In genomic region chr3:9400201-9400885, GRCm38 (mm10) we compare ENCODE assay signal across 9 mouse cellular contexts.
DNase-seq lines count a peak whose midpoint lies in the region; ATAC-seq and TF ChIP-seq lines count a peak whose summit lies in the region.
"Had no signal": no experiment of that assay in that cellular context is flagged by ENCODE, and none has a peak within 500 bp of the region (broad histone marks: within the 10 kb centered on the region; RNA-seq: fewer than 3 reads in every experiment).

No protein-coding gene starts in this region.

- ATAC-seq in kidney, embryonic 16.5 days (ENCODE audit: low FRiP score, low TSS enrichment): no peak
- ATAC-seq in cerebellum, adult (ENCODE audit: insufficient number of reproducible peaks, low FRiP score, low TSS enrichment): peak; percentile 33; the same call in 1 of the 2 replicates
- ATAC-seq in heart, embryonic 13.5 days (ENCODE audit: extremely low read depth, insufficient number of reproducible peaks, low FRiP score, low TSS enrichment): no peak

- no peaks in the 10 kb centered on the region for H3K9me3 ChIP-seq in kidney, embryonic 16.5 days (ENCODE audit: low read length)
- H3K9me3 ChIP-seq in ES-E14 (ENCODE audit: control insufficient read depth, insufficient read depth, low read depth, low read length): no peaks in the 10 kb centered on the region
- H3K9me3 ChIP-seq in heart, embryonic 13.5 days: peaks cover under 1% of the 10 kb centered on the region; the same call in 1 of the 2 replicates

- WGBS in kidney, embryonic 16.5 days: 52% methylated on average over 3 of the region's 3 CpGs
- 24% methylated on average over 3 of the region's 3 CpGs for WGBS in heart, embryonic 13.5 days

- no peaks in the 10 kb centered on the region for H3K27me3 ChIP-seq in kidney, embryonic 16.5 days (ENCODE audit: insufficient read depth, low read length)
- no peaks in the 10 kb centered on the region for H3K27me3 ChIP-seq in heart, embryonic 13.5 days (replicated peaks)
- no peaks in the 10 kb centered on the region; the same call in 1 of the 2 replicates for H3K27me3 ChIP-seq in splenic B cell, adult 2 months (ENCODE audit: control insufficient read depth, insufficient read depth, low read length, poor library complexity, severe bottlenecking)

- no peaks in the 10 kb centered on the region for H3K36me3 ChIP-seq in kidney, embryonic 16.5 days (ENCODE audit: insufficient read depth, low read length)
- H3K36me3 ChIP-seq in ES-E14 (ENCODE audit: control insufficient read depth, insufficient read depth, low read length, poor library complexity, severe bottlenecking): no peaks in the 10 kb centered on the region
- H3K36me3 ChIP-seq in heart, embryonic 13.5 days: no peaks in the 10 kb centered on the region
- no peaks in the 10 kb centered on the region for H3K36me3 ChIP-seq in splenic B cell, adult 2 months (ENCODE audit: control insufficient read depth, insufficient read depth, low read length, poor library complexity, severe bottlenecking)

- H3K4me1 ChIP-seq in kidney, embryonic 16.5 days (ENCODE audit: insufficient read depth, low read length): peaks cover 13% of the 10 kb centered on the region; the same call in 1 of the 2 replicates
- peaks cover 0 to 7% of the 10 kb centered on the region in 2 experiments; a peak in 2 of 4 replicates for H3K4me1 ChIP-seq in ES-E14 (ENCODE audit: control insufficient read depth in 2 of 2, insufficient read depth in 2 of 2, low read length in 2 of 2, poor library complexity in 1 of 2)
- peaks cover 64% of the 10 kb centered on the region for H3K4me1 ChIP-seq in heart, embryonic 13.5 days

- no peak overlapping the region for H3K4me3 ChIP-seq in kidney, embryonic 16.5 days (ENCODE audit: low read length)
- H3K4me3 ChIP-seq in ES-E14 (ENCODE audit: insufficient read depth in 1 of 2, low read depth in 1 of 2, low read length in 2 of 2, poor library complexity in 1 of 2, severe bottlenecking in 1 of 2): no peak overlapping the region
- H3K4me3 ChIP-seq in heart, embryonic 13.5 days: no peak overlapping the region
- H3K4me3 ChIP-seq: myocyte had no signal

- in situ Hi-C loops in ES-E14 (cut with MboI; ENCODE audit: low sequenced_read_pairs in 2 of 2, unreplicated experiment in 2 of 2): loop anchor here in 1 of 2 experiments (5.0 kb wide), 1 partner anchor 307 kb away; no protein-coding TSS in a partner anchor

- no peak overlapping the region for H3K4me2 ChIP-seq in kidney, embryonic 16.5 days (replicated peaks; ENCODE audit: low read depth, low read length)
- peak overlapping the region; percentile 24; the same call in 1 of the 2 replicates for H3K4me2 ChIP-seq in heart, embryonic 13.5 days

- no peak overlapping the region for H3K27ac ChIP-seq in kidney, embryonic 16.5 days (ENCODE audit: low read length)
- no peak overlapping the region for H3K27ac ChIP-seq in ES-E14 (ENCODE audit: insufficient read depth, low read depth, low read length, poor library complexity, severe bottlenecking)
- peak overlapping the region; percentile 67 for H3K27ac ChIP-seq in heart, embryonic 13.5 days (replicated peaks)

- H3K9ac ChIP-seq in kidney, embryonic 16.5 days (replicated peaks; ENCODE audit: low read length): no peak overlapping the region
- no peak overlapping the region for H3K9ac ChIP-seq in ES-E14 (ENCODE audit: insufficient read depth, low read depth, low read length, poor library complexity, severe bottlenecking)
- H3K9ac ChIP-seq in heart, embryonic 13.5 days: peak overlapping the region; percentile 41; the same call in 1 of the 2 replicates

- peak; percentile 52 for DNase-seq in kidney, postnatal 14 days
- peak; percentile 38 for DNase-seq in ES-E14 (ENCODE audit: low read depth, low spot score)
- DNase-seq in layer of hippocampus, postnatal 36 days: peak; percentile 27 to 46
- peak; percentile 65 for DNase-seq in splenic B cell, adult 2 months (ENCODE audit: low read depth, low spot score)
- no peak for DNase-seq in adrenal gland, postnatal 25 days

TF ChIP-seq in ES-E14, 5 proteins besides CTCF, POLR2A, EP300 and RAD21:
- TF ChIP-seq ZC3H11A (IDR thresholded peaks at IDR 0.05; ENCODE audit: borderline replicate concordance, low read depth, low read length) (peak; percentile 58), HCFC1 (IDR thresholded peaks at IDR 0.05; ENCODE audit: borderline replicate concordance, insufficient read depth, low read length) (no peak), ZNF384 (IDR thresholded peaks at IDR 0.05; ENCODE audit: low read depth, low read length) (peak; percentile 91)
TF ChIP-seq in ES-E14: peak in this region for 2.
